ENCODE assay signal across 11 mouse cellular contexts in genomic region chr16:77759997-77760396, GRCm38 (mm10).
DNase-seq lines count a peak whose midpoint lies in the region; ATAC-seq and TF ChIP-seq lines count a peak whose summit lies in the region.
"Had no signal": no experiment of that assay in that cellular context is flagged by ENCODE, and none has a peak within 500 bp of the region (broad histone marks: within the 10 kb centered on the region; RNA-seq: fewer than 3 reads in every experiment).

No protein-coding gene starts in this region.

- no peak for TF ChIP-seq POLR2A in brain, embryonic 14.5 days (IDR thresholded peaks at IDR 0.05; ENCODE audit: borderline replicate concordance, extremely low read depth, insufficient read depth, insufficient read length, poor library complexity, severe bottlenecking)

- WGBS in midbrain, embryonic 12.5 days, result 75% methylated on average over 10 of the region's 10 CpGs
- 82% methylated on average over 10 of the region's 10 CpGs for WGBS in kidney, embryonic 14.5 days

- H3K9me3 ChIP-seq in midbrain, embryonic 12.5 days, result no peaks in the 10 kb centered on the region
- H3K9me3 ChIP-seq in kidney, embryonic 14.5 days (ENCODE audit: control insufficient read depth, low read length), result no peaks in the 10 kb centered on the region

- peak; percentile 89 for DNase-seq in brain, embryonic 14.5 days (ENCODE audit: low read depth)
- peak; percentile 70 to 74 for DNase-seq in cerebellum, postnatal 10 days
- peak; percentile 66 for DNase-seq in layer of hippocampus, adult 11-12 months (ENCODE audit: low spot score)
- DNase-seq in gastrocnemius, postnatal 10 days, result no peak
- DNase-seq in lung, postnatal 10 days, result no peak
- DNase-seq: heart, adult 11 months; kidney, postnatal 36 days; lung, postnatal 4 days had no signal

- no peak for ATAC-seq in midbrain, embryonic 12.5 days (ENCODE audit: low FRiP score, low read depth)
- no peak for ATAC-seq in inflammation-experienced regulatory T-cells, adult 6 months
- ATAC-seq in kidney, embryonic 14.5 days (ENCODE audit: low FRiP score, low TSS enrichment), result no peak

- TF ChIP-seq CTCF in brain, embryonic 14.5 days (IDR thresholded peaks at IDR 0.05; ENCODE audit: borderline replicate concordance, extremely low read depth, insufficient read depth, insufficient read length), result no peak

- H3K4me3 ChIP-seq in midbrain, embryonic 12.5 days, result no peak overlapping the region
- H3K4me3 ChIP-seq in kidney, embryonic 14.5 days (ENCODE audit: low read length), result no peak overlapping the region

- H3K4me1 ChIP-seq in midbrain, embryonic 12.5 days, result peaks cover 2% of the 10 kb centered on the region; the same call in 1 of the 2 replicates
- H3K4me1 ChIP-seq in kidney, embryonic 14.5 days (ENCODE audit: control insufficient read depth, insufficient read depth, low read length), result no peaks in the 10 kb centered on the region

- H3K4me2 ChIP-seq in midbrain, embryonic 12.5 days (replicated peaks), result no peak overlapping the region
- no peak overlapping the region for H3K4me2 ChIP-seq in kidney, embryonic 14.5 days (replicated peaks; ENCODE audit: low read depth, low read length)

- H3K27ac ChIP-seq in midbrain, embryonic 12.5 days (replicated peaks), result peak overlapping the region; percentile 11; the same call in 1 of the 2 replicates
- no peak overlapping the region for H3K27ac ChIP-seq in kidney, embryonic 14.5 days (ENCODE audit: low read depth, low read length)

- no peaks in the 10 kb centered on the region for H3K36me3 ChIP-seq in midbrain, embryonic 12.5 days
- H3K36me3 ChIP-seq in kidney, embryonic 14.5 days (ENCODE audit: control insufficient read depth, insufficient read depth, low read length), result no peaks in the 10 kb centered on the region

- H3K9ac ChIP-seq in midbrain, embryonic 12.5 days (replicated peaks), result no peak overlapping the region
- H3K9ac ChIP-seq in kidney, embryonic 14.5 days (ENCODE audit: low read depth, low read length), result no peak overlapping the region

- H3K27me3 ChIP-seq in midbrain, embryonic 12.5 days, result no peaks in the 10 kb centered on the region
- no peaks in the 10 kb centered on the region for H3K27me3 ChIP-seq in kidney, embryonic 14.5 days (ENCODE audit: control insufficient read depth, insufficient read depth, low read length)

Comparison
In these comparisons a context has a peak if more than half of its experiments do, and no peak if none do; other contexts are left out.
1. DNase-seq: peak in brain, embryonic 14.5 days (single experiment), cerebellum, postnatal 10 days (2 of 2) and layer of hippocampus, adult 11-12 months (single experiment); none in gastrocnemius, postnatal 10 days (single experiment) and lung, postnatal 10 days (single experiment).